Mouse (Mus musculus): ENCODE measurements around the gene Elp4.

Elp4 gene

DNA sequence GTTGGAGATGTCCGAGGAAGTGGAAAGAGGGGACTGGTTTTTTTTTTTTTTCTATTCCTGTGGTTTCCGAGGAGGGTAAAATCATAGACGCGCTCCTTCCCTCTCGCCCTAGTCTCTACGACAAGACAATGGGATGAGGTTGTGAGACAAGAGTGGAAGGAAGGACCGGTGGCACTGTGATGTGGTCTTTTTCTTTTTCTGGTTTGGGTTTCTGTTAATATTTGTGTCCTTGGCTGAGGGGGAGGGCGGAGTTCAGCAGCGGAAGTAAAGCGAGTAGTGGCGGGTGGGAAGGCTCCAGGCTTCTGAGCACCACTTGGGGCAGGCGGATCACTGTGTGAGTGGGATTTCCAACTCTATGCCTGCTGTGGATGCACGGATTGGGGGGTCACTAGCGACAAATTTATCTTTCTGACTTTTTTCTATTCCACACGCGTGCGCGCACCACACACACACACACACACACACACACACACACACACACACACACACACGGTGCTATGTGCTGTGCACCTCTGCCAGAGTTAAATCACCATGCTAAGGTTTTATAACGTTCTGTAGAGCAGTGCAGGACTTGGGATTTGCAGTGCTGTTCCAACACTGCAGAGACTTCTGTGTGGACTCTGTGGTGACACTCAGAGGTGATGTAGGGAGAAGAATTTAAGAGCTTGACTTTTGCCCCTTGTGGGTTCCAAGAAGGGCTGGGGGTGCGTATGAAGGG, 221.6 kb downstream of the Elp4 start:
- DNase-seq (ENCODE audit: low read depth, low spot score): no peak

DNA sequence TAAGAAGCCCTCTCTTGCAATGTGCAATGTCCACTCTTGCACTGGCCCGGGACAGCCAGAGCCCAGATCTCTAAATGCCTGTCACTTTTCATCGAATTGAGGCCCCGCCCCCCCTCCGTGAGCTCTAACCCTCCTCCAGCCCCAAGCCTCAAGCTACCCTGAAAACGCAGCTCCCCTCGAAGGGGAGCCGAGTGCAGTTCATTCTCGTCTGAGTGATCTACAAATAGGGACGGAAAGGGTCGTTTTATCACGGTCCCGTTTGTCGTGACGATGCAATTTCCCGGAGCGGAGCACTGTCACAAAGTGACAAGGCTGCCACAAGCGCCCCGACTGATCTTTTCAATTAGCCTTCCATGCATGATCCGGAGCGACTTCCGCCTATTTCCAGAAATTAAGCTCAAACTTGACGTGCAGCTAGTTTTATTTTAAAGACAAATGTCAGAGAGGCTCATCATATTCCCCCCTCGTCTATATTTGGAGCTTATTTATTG, 222.3 kb downstream of the Elp4 start:
- no peak for DNase-seq (ENCODE audit: low read depth, low spot score)

GRCm38 (mm10) chr2:105680999-105681710, 223.2 kb downstream of the Elp4 start:
- DNase-seq (ENCODE audit: low read depth, low spot score): no peak

DNA sequence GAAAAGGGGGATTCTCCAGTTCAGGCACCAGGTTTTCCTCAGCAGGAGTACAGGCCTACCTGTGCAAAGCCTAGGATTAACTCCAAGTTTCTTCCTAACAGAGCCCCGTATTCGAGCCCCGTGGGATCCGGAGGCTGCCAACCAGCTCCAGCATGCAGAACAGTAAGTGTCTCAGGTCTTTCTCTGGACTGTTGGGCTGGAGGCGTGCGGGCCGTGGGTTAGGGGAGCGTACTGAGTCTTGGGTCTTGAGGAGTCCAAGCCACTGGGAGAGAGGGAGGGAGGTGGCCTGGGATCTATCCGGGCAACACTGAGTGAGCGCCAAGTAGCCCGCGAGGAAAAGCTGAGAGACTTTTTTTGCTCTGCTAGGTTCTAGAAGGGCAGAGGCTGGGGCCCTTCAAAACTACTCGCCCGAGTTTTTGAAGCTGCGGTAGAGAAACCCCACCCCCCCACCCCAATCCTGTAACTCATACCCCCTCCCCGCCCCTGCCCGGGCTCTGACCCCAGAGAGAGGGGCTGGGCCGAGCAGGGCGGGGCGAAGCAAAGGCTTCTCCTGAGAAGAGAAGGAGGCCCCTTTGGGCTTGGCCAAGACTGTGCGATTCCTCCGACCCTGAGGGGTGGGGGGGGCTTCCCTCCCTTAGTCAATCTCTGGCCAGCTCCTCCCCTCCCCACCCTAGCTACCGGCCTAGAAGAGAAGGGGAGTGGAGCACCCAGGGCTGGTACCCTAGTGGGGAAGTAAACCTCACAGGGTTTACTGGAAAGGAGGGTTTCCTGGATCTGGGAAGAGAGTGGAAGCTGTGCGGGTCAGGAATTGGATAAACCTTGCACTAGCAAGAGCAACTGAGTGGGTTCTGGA, 224.0 kb downstream of the Elp4 start:
- no peak for DNase-seq (ENCODE audit: low read depth, low spot score)

GRCm38 (mm10) chr2:105679331-105679730, 225.0 kb downstream of the Elp4 start:
- no peak for DNase-seq (ENCODE audit: low read depth, low spot score)

DNA sequence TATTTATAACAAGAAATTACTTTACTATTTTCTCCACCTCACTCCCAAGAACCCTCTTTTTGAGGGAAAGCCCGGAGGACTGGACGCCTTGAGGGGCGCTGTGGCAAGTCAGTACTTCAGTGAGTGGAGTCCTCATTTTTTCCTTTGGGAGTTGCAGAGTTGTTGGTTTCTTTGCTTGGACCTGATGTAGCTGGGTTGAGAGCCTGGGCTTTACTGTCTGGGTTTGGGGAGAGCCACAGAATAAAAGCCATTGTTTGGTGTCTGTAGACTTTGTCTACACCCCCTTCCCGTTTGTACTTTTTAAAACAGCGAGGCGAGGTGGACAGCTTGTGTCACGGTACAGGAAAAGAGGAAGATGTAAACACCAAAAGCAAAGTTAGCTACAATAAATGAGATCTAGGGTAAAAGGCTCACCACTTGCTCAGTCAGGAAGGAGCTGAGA, 225.5 kb downstream of the Elp4 start:
- DNase-seq (ENCODE audit: low read depth, low spot score): no peak

- no peak for DNase-seq (ENCODE audit: low read depth, low spot score)
These were observed 226.1 kb downstream of the Elp4 start for GRCm38 (mm10) chr2:105678306-105678705.

DNA sequence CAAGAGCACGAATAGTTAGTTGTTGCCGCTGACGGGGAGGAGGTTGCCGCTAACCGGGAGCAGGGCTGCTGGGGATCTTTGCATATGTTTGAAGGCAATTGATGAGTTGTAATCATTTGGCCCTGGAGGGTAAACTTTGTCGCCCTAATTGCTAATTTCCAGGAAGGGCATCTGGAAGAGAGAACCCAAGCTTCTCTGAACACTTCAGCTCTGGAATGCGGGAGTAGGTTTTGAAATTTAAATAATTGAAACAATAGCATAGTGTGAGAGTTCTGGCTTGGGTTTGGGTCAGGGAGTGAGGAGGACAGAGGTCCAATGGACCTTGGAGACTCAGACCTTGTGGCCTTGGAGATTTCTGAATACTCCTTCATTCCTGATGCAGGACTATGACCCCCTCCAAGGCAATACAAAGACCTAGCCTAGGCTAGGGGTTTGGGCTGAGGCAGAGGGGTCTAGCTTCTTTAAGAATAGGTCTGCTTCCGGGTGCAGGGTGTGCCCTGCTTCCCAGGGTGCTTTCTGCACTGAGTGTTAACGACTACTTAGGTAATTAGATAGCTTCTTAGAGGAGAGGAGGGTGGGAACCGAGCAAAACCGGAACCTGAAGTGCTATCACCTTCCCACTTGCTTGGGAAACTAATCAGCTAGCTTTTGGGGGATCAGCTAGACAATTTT, 226.8 kb downstream of the Elp4 start:
- no peak for DNase-seq (ENCODE audit: low read depth, low spot score)

DNA sequence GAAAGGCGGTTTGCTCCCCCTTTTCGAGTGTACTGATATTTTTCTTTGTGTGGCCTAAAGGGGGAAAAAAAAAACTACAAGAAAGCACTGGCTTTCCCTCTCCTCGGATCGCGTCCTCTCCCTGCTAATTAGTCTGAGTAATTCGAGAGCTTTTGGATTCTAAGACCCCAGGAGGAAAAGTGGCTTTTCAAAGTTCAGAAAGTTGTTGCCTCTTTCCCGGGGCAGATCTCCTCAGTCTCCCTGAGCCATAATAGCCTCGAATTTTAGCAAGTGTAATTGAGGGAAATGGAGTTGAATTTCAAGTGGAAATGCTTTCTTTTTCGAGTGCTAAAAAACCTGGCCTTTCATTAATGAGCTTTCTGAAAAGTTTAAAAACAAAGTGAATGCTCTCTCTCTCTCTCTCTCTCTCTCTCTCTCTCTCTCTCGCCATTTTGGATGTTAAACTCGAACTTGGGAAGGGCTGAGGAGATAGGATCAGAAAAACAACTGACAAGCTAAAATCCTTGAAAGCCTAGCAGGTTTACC, 227.4 kb downstream of the Elp4 start:
- no peak for DNase-seq (ENCODE audit: low read depth, low spot score)

GRCm38 (mm10) chr2:105676080-105676908, 228.1 kb downstream of the Elp4 start:
- no peak for DNase-seq (ENCODE audit: low read depth, low spot score)

DNA sequence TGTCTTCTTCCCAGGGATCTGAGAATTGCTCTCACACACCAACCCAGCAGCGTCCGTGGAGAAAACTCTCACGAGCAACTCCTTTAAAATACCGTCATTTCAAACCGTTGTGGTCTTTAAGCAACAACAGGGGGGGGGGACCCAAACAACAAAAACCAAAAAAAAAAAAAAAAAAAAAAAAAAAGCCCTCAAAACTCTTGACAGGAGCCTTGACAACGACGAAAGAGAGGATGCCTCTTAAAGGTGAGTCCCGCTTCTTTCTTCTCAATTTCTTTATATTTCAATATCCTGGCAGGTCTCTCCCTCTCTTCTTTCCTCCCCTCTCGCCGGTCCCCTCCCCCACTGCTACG, 228.7 kb downstream of the Elp4 start:
- no peak for DNase-seq (ENCODE audit: low read depth, low spot score)

DNA sequence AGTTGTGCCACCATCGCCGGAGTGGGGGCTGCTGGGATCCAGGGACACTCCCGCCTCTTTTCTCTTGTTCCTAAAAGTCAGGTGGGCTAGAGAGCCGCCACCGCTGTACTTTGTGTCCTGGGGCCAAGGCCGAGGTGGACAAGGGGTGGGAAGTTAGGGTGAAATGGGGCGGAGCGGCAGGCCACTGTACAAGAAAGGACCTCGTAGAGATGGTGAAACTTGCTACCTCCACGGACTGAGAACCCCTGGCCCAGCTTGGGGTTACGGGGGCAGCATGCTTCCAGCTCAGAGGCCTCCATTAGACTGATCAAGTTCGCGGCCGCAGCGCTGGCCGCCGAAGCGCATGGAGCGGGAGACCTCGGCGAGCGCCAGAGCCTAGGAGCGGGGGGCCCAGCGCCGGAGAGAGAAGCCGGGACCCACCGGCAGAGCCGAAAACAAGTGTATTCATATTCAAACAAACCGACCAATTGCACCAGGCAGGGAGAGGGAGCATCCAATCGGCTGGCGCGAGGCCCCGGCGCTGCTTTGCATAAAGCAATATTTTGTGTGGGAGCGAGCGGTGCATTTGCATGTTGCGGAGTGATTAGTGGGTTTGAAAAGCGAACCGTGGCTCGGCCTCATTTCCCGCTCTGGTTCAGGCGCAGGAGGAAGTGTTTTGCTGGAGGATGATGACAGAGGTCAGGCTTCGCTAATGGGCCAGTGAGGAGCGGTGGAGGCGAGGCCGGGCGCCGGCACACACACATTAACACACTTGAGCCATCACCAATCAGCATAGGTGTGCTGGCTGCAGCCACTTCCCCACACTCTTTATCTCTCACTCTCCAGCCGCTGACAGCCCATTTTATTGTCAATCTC, 229.3 kb downstream of the Elp4 start:
- DNase-seq (ENCODE audit: low read depth, low spot score): no peak

- no peak for DNase-seq (ENCODE audit: low read depth, low spot score)
These were observed 230.1 kb downstream of the Elp4 start for GRCm38 (mm10) chr2:105674061-105674874.

- no peak for DNase-seq (ENCODE audit: low read depth, low spot score)
These were observed 230.7 kb downstream of the Elp4 start for GRCm38 (mm10) chr2:105673631-105674060.

GRCm38 (mm10) chr2:105673054-105673453, 231.3 kb downstream of the Elp4 start:
- no peak for DNase-seq (ENCODE audit: low read depth, low spot score)

- DNase-seq (ENCODE audit: low read depth, low spot score): no peak
These were observed 231.8 kb downstream of the Elp4 start for GRCm38 (mm10) chr2:105672596-105672960.

DNA sequence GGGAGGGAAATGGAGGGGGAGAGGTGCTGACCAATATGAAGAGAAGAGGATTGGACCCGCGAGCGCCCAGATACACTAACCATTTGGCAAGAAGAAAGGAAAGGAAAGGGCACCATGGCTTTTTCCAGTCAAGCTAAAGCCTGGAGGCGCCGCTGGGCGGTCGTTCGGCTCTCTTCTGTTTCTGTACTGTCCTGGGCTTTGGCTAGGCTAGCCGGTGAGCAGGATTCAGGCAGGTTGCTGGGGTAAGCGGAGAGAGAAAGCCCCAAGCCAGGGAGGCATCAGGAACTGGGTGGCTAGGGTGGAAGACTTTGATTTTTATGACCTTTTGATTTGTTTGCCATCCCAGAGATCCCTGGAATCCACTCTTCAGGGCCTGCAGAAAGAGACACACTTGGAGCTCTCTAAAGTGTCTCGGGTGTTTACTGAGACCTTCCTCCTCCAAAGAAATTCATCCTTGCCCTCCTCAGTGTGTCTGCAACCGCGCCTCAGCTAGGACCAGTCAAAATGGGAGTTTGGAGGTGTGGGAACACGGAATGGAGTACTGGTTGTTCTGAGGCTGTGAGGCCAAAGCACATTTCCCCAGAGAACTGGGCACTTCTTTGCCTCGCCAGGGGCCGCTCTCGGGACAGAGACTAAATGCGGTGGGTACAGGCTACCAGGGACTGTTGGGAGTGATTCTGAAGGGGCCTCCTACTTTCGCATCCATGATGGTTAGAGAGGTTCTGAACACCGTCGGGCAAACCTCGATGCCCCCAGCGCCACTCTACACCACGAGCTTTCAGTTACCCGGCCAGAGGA, 232.4 kb downstream of the Elp4 start:
- no peak for DNase-seq (ENCODE audit: low read depth, low spot score)
